Mouse (Mus musculus) midbrain, embryonic 10.5 days (tissue): ENCODE measurements at regions not wholly inside any gene's neighbourhood (a gene's known extent, or its start where the extent isn't known, plus 50 kb on each side); places are given as distances from the start of the nearest gene placed in this dataset.

Experiments
- DNase-seq: peaks from one replicate; pipeline ENCODE4 v3.0.0-alpha.2; 2017; ENCODE audit warnings: low spot score
- H3K27ac ChIP-seq: fragments of 300-500 bp; sonication (generic); replicated peaks from 2 replicates; pipeline ENCODE4 v1.5.1; 2016; ENCODE audit warnings: mild to moderate bottlenecking
- H3K27me3 ChIP-seq: fragments of 300-500 bp; sonication (generic); 2 replicates; pipeline ENCODE4 v1.6.1; 2016; ENCODE audit warnings: low read depth, mild to moderate bottlenecking; ENCODE audit not compliant: poor library complexity, severe bottlenecking
- H3K36me3 ChIP-seq: fragments of 300-500 bp; sonication (generic); 2 replicates; pipeline ENCODE4 v1.6.1; 2016; ENCODE audit warnings: mild to moderate bottlenecking, moderate library complexity
- H3K4me1 ChIP-seq: fragments of 300-500 bp; sonication (generic); 2 replicates; pipeline ENCODE4 v1.6.1; 2016
- H3K4me3 ChIP-seq: fragments of 300-500 bp; sonication (generic); 2 replicates; pipeline ENCODE4 v1.5.1; 2016; ENCODE audit warnings: mild to moderate bottlenecking, moderate library complexity
- H3K9me3 ChIP-seq: fragments of 300-500 bp; sonication (generic); replicated peaks from 2 replicates; pipeline ENCODE4 v1.6.1; 2016; ENCODE audit warnings: mild to moderate bottlenecking
- WGBS: fragments of 180-500 bp; shearing (Covaris S2); methylation state at CpG from one replicate; pipeline ENCODE4 v1.1.7; 2016; 5-methylcytosine and 5-hydroxymethylcytosine counted together

- no peak overlapping the region for H3K4me3 ChIP-seq
- no peaks in the 10 kb centered on the region for H3K4me1 ChIP-seq
- DNase-seq, result no peak
- no peaks in the 10 kb centered on the region for H3K9me3 ChIP-seq
- H3K27me3 ChIP-seq, result no peaks in the 10 kb centered on the region
- no peaks in the 10 kb centered on the region for H3K36me3 ChIP-seq
- 88% methylated on average over 6 of the region's 6 CpGs for WGBS
- H3K27ac ChIP-seq, result no peak overlapping the region
Measured at GRCm38 (mm10) chr2:115399107-115399740, 182.3 kb upstream of the BC052040 start.

GRCm38 (mm10) chr2:115399987-115400550, 181.4 kb upstream of the BC052040 start:
- Histone ChIP-seq H3K27me3 (no peaks in the 10 kb centered on the region), H3K36me3 (no peaks in the 10 kb centered on the region), H3K4me3 (no peak overlapping the region), H3K9me3 (no peaks in the 10 kb centered on the region), H3K4me1 (no peaks in the 10 kb centered on the region), H3K27ac (no peak overlapping the region)
- 93% methylated on average over 10 of the region's 10 CpGs for WGBS
- DNase-seq, result no peak

- DNase-seq, result no peak
- no peaks in the 10 kb centered on the region for H3K36me3 ChIP-seq
- H3K9me3 ChIP-seq, result no peaks in the 10 kb centered on the region
- no peaks in the 10 kb centered on the region for H3K27me3 ChIP-seq
- WGBS, result 81% methylated on average over 2 of the region's 2 CpGs
- no peak overlapping the region for H3K27ac ChIP-seq
- no peaks in the 10 kb centered on the region for H3K4me1 ChIP-seq
- no peak overlapping the region for H3K4me3 ChIP-seq
Measured at GRCm38 (mm10) chr2:115402246-115402645, 179.3 kb upstream of the BC052040 start.

GRCm38 (mm10) chr2:115432476-115432875, 149.0 kb upstream of the BC052040 start:
- WGBS, result 61% methylated on average over 2 of the region's 2 CpGs

GRCm38 (mm10) chr2:115441100-115441499, 140.4 kb upstream of the BC052040 start:
- 10% methylated on average over 1 of the region's 1 CpGs for WGBS
- H3K27me3 ChIP-seq, result no peaks in the 10 kb centered on the region
- DNase-seq, result peak; percentile 12

More at GRCm38 (mm10) chr2:115432476-115432875, 149.0 kb upstream of the BC052040 start:
- no peaks in the 10 kb centered on the region for H3K36me3 ChIP-seq
- DNase-seq, result no peak
- H3K27me3 ChIP-seq, result no peaks in the 10 kb centered on the region
- no peaks in the 10 kb centered on the region for H3K9me3 ChIP-seq
- no peak overlapping the region for H3K4me3 ChIP-seq
- no peaks in the 10 kb centered on the region for H3K4me1 ChIP-seq
- no peak overlapping the region for H3K27ac ChIP-seq

GRCm38 (mm10) chr2:115449783-115450483, 131.6 kb upstream of the BC052040 start:
- Histone ChIP-seq H3K36me3 (no peaks in the 10 kb centered on the region), H3K27me3 (no peaks in the 10 kb centered on the region), H3K4me3 (no peak overlapping the region), H3K27ac (no peak overlapping the region), H3K4me1 (0 out of 2 replicates have a peak, but pooled peaks cover under 1% of the 10 kb centered on the region), H3K9me3 (no peaks in the 10 kb centered on the region)
- DNase-seq, result no peak
- 89% methylated on average over 6 of the region's 6 CpGs for WGBS

More at GRCm38 (mm10) chr2:115441100-115441499, 140.4 kb upstream of the BC052040 start:
- no peak overlapping the region for H3K27ac ChIP-seq
- H3K4me1 ChIP-seq, result peaks cover 8% of the 10 kb centered on the region
- H3K9me3 ChIP-seq, result no peaks in the 10 kb centered on the region
- H3K36me3 ChIP-seq, result no peaks in the 10 kb centered on the region
- H3K4me3 ChIP-seq, result no peak overlapping the region

- WGBS, result 65% methylated on average over 6 of the region's 6 CpGs
- Histone ChIP-seq H3K4me1 (peaks cover 20% of the 10 kb centered on the region), H3K4me3 (no peak overlapping the region), H3K27me3 (0 out of 2 replicates have a peak, but pooled peaks cover 4% of the 10 kb centered on the region), H3K27ac (no peak overlapping the region), H3K9me3 (no peaks in the 10 kb centered on the region), H3K36me3 (no peaks in the 10 kb centered on the region)
- no peak for DNase-seq
Measured at GRCm38 (mm10) chr2:115455593-115455992, 125.9 kb upstream of the BC052040 start.

GRCm38 (mm10) chr2:115456372-115457022, 125.0 kb upstream of the BC052040 start:
- Histone ChIP-seq H3K27ac (no peak overlapping the region), H3K4me3 (no peak overlapping the region), H3K36me3 (no peaks in the 10 kb centered on the region), H3K9me3 (no peaks in the 10 kb centered on the region), H3K27me3 (0 out of 2 replicates have a peak, but pooled peaks cover 6% of the 10 kb centered on the region), H3K4me1 (peaks cover 25% of the 10 kb centered on the region)
- DNase-seq, result no peak
- 78% methylated on average over 5 of the region's 5 CpGs for WGBS

GRCm38 (mm10) chr2:115460028-115460881, 121.3 kb upstream of the BC052040 start:
- 48% methylated on average over 5 of the region's 5 CpGs for WGBS
- no peaks in the 10 kb centered on the region for H3K36me3 ChIP-seq
- DNase-seq, result no peak
- H3K4me3 ChIP-seq, result no peak overlapping the region
- H3K27ac ChIP-seq, result no peak overlapping the region
- no peaks in the 10 kb centered on the region; the same call in 1 of the 2 replicates for H3K9me3 ChIP-seq
- 0 out of 2 replicates have a peak, but pooled peaks cover 11% of the 10 kb centered on the region for H3K27me3 ChIP-seq
- H3K4me1 ChIP-seq, result peaks cover 22% of the 10 kb centered on the region

GRCm38 (mm10) chr2:115460882-115461151, 120.7 kb upstream of the BC052040 start:
- H3K36me3 ChIP-seq, result no peaks in the 10 kb centered on the region
- no peaks in the 10 kb centered on the region; the same call in 1 of the 2 replicates for H3K9me3 ChIP-seq
- peaks cover 16% of the 10 kb centered on the region for H3K4me1 ChIP-seq
- DNase-seq, result no peak
- no peak overlapping the region for H3K4me3 ChIP-seq
- 0 out of 2 replicates have a peak, but pooled peaks cover 11% of the 10 kb centered on the region for H3K27me3 ChIP-seq
- WGBS, result 41% methylated on average over 1 of the region's 1 CpGs
- no peak overlapping the region for H3K27ac ChIP-seq

GRCm38 (mm10) chr2:115466170-115466569, 115.3 kb upstream of the BC052040 start:
- peaks cover 15% of the 10 kb centered on the region; the same call in 1 of the 2 replicates for H3K27me3 ChIP-seq
- no peak overlapping the region for H3K27ac ChIP-seq
- WGBS, result 73% methylated on average over 4 of the region's 4 CpGs
- no peak for DNase-seq
- no peak overlapping the region for H3K4me3 ChIP-seq
- H3K9me3 ChIP-seq, result no peaks in the 10 kb centered on the region; the same call in 1 of the 2 replicates
- H3K4me1 ChIP-seq, result peaks cover 20% of the 10 kb centered on the region
- no peaks in the 10 kb centered on the region for H3K36me3 ChIP-seq
